Mouse (Mus musculus) embryonic fibroblast, embryonic 13.5 days (primary cell): Measurements from ENCODE around the gene Dgke. TPM values are rescaled to one million over a fixed set of nuclear protein-coding genes. Genes with fewer than 3 reads are reported as not detected.
"Not testable (repeated sequence)": the region's sequence is repeated elsewhere in the genome, so short reads cannot be mapped to it uniquely, and the experiment has no call there.

ENCODE experiments used
- H3K27ac ChIP-seq: 2 replicates; pipeline ENCODE4 v1.5.1; 2012; ENCODE audit warnings: low read length, control low read depth, inconsistent platforms; ENCODE audit not compliant: insufficient read depth
- H3K4me1 ChIP-seq: 2 replicates; pipeline ENCODE4 v1.6.1; 2011; ENCODE audit warnings: low read length; ENCODE audit not compliant: control insufficient read depth, insufficient read depth
- H3K4me3 ChIP-seq: 2 replicates; pipeline ENCODE4 v1.5.1; 2011; ENCODE audit warnings: mild to moderate bottlenecking, control low read depth, low read length; ENCODE audit not compliant: insufficient read depth
- CTCF ChIP-seq: IDR thresholded peaks from 2 replicates; pipeline ENCODE4 v1.5.1; 2011; ENCODE audit warnings: mild to moderate bottlenecking, control low read depth, low read length, moderate library complexity, borderline replicate concordance; ENCODE audit not compliant: insufficient read depth
- POLR2A ChIP-seq: IDR thresholded peaks from 2 replicates; pipeline ENCODE4 v1.6.1; 2011; ENCODE audit warnings: low read depth, mild to moderate bottlenecking, control low read depth, low read length, moderate library complexity
- polyA plus RNA-seq: library from polyadenylated mRNA; stranded (reverse); fragments of >200 nt; gene quantifications from 2 replicates; pipeline ENCODE4 v1.2.4, GENCODE M21; 2011; ENCODE audit warnings: low read depth; ENCODE audit not compliant: missing spikeins, insufficient read length

Gene Dgke
- polyA plus RNA-seq, result 7.3 and 7.8 TPM in 2 replicates

DNA sequence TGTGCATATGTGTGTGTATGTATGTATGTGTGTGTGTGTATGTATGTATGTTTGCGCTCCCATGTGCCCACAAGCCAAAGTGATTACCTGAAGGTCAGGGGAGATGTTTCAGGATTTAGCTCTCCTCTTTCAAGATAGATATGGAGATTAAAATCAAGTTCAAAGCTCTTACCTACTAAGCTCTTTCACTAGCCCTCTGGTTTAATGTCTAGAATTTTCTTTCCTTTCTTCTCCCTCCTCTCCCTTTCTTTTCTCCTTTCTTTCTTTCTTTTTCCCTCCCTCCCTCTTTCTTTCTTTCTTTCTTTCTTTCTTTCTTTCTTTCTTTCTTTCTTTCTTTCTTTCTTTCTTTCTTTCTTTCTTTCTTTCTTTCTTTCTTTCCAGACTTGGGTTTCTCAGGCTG lies at the start of gene Dgke:
TSS of gene Dgke (minus strand) at position 101 of the 400 bp plus-strand sequence.
- Histone ChIP-seq H3K4me3 (no peak within 1 kb of the TSS), H3K27ac (no peak within 1 kb of the TSS), H3K4me1 (no peaks in the 10 kb centered on the region)
- TF ChIP-seq POLR2A, result no peak
- TF ChIP-seq CTCF, result no peak

DNA sequence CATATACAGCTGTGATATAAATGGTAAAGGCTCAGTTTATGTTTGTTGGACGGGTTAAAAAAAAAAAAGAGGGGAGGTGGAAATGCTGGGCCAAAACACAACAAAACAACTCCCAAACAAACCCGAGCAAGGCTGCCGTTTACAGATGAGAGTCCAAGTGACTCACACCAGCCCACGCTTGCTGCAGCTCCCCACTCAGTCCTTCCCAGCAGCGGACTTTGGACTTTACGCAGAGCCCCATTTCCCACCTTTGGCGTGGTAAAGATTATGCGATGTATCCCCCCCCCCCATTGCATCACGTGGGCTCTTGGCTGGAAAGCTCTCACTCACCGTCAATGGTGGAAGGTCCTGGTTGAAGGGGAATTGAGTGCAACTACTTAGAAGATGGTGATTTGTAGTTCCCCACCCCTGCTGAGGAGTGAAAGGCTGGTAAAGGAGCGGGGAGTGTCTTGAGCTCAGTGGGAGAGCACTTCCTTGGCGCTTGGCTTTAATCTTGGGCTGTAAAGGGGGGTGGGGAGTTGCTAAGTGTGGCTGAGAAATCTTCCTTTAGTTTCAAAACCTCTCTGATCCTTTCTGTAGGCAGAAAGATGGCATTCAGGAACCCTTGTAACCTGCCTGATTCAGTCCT lies 40.6 kb upstream of the Dgke start:
- TF ChIP-seq POLR2A (no peak), CTCF (no peak)
- H3K27ac ChIP-seq, result no peak overlapping the region
- no peak overlapping the region for H3K4me3 ChIP-seq
- H3K4me1 ChIP-seq, result no peaks in the 10 kb centered on the region

DNA sequence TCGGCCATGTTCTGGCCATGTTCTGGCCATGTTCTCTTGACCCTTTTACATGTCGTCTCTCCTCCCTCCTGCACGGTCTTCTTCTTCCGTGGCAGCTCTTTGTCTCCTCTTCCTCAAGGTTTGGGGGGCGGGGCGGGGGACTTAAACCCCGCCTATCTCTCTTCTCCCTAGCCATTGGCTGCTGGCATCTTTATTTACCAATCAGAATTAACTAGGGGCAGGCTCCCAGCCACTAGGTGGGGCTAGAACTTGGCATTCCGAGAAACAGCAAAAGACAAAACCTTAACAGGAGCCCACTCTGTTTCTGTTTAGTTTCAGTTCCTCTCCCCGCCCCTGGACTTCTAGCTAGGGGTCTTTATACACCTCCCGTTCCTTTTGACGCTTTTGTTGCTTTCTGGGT lies 39.2 kb upstream of the Dgke start:
- no peak overlapping the region for H3K4me3 ChIP-seq
- no peaks in the 10 kb centered on the region for H3K4me1 ChIP-seq
- TF ChIP-seq CTCF, result no peak
- TF ChIP-seq POLR2A, result no peak

DNA sequence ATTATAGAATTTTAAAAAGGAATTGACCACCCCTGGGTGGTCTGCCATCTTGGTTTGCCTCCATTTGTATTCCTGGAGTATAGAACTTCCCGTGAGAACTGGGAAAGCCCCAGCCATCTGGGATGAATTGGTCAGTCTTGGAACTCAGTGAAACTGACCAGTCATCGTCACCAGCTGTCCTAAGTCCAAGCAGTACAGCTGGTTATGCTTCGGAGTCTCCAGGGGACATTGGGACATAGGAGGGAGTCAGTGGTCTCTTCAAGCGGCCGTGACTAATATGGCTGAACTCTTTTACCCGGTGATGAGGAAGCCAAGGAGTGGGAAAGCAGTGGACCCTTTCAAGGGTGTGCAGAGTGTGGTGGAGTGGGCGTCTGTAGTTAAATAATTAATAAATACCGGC lies 38.6 kb upstream of the Dgke start:
- Histone ChIP-seq H3K27ac (no peak overlapping the region), H3K4me3 (no peak overlapping the region), H3K4me1 (no peaks in the 10 kb centered on the region)
- TF ChIP-seq POLR2A (no peak), CTCF (no peak)

More for the DNA sequence above, 39.2 kb upstream of the Dgke start:
- no peak overlapping the region for H3K27ac ChIP-seq

DNA sequence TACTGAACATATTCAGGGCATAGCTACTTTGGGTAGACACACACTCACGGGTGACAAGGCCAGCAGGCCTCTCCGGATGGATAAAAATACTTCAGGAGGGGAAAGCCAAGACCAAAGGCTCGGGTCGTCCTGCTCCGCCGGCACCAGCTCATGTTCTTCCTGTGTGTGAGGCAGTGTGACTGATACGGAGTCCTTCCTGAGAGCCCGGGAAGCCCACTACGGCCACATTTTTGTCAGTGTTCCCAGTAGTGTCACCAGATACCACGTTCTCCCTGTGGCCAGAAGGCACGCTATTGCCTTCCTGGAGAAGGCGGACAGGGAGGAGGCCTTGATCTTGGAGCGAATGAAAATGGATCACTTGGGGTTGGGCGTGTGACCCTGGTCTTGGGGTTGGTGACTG lies 36.5 kb upstream of the Dgke start:
- H3K4me1 ChIP-seq, result no peaks in the 10 kb centered on the region
- H3K27ac ChIP-seq, result no peak overlapping the region
- TF ChIP-seq POLR2A (no peak), CTCF (no peak)
- H3K4me3 ChIP-seq, result no peak overlapping the region

DNA sequence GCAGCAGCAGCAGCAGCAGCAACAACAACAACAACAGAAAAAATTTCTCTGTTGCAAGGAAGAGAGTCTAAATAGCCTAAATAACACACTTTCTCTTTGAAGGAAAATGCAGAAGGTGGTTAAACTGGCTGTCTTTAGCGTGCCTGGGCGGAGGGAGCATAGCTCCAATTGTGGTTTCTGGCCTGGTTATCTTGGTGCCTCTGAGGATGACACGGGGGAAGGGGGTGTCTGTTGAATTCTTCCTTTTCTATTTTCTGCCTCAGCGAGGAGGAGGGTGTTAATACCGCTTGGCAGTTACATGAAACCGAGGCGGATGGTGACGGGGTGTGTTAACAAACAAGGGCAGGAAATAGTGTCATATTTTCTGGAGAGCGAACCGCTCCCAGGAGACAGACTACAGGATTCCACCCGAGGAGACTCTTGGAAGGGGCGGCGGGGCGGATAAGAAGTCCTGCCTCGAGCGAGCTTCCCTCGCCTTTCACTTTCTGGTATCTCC lies 34.2 kb upstream of the Dgke start:
- H3K4me1 ChIP-seq, result no peaks in the 10 kb centered on the region
- H3K4me3 ChIP-seq, result peak overlapping the region; percentile 5
- no peak for TF ChIP-seq CTCF
- TF ChIP-seq POLR2A, result no peak
- H3K27ac ChIP-seq, result no peak overlapping the region

DNA sequence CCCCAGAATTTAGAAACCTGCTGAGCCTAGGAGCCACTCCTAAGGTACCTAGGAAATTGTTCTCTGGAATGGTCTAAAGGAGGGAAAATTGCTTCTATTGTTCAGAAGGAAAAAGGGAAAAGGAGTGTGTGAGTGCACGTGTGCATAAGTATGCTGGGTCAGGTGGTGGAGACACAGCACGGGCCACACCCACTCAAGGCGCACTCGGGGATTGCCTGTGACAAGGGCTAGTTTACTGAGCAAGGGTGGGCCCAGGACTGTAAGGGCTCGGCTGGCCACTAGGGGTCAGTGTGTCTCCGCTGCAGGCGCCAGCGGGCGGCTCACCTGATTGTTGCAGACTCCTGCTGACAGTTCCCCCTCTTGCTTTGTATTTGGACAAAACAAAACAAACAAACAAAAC lies 33.8 kb upstream of the Dgke start:
- H3K27ac ChIP-seq, result no peak overlapping the region
- H3K4me1 ChIP-seq, result no peaks in the 10 kb centered on the region
- no peak overlapping the region; the same call in 1 of the 2 replicates for H3K4me3 ChIP-seq
- TF ChIP-seq CTCF (peak; percentile 94), POLR2A (no peak)

DNA sequence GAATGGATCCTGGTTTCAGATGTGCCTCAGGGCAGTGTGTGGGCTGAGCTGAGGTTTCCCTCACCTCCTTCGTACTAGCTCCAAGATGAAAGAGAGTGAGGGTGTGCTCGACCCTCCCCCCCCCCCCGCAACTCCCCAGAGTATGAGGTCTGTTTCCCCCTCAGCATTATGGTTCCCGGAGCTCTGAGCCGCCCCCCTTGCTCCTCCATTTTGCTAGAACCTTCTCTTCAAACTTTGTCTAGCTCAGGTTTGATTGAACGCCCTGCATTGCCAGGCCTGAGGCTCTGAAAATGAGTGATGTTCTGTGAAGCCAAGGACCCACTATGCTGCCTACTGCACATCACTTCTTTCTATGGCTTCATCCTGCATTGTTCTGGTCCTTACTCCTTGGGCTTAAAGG lies 32.3 kb upstream of the Dgke start:
- Histone ChIP-seq H3K4me1 (no peaks in the 10 kb centered on the region), H3K27ac (no peak overlapping the region), H3K4me3 (no peak overlapping the region)
- TF ChIP-seq CTCF, result no peak
- TF ChIP-seq POLR2A, result no peak

DNA sequence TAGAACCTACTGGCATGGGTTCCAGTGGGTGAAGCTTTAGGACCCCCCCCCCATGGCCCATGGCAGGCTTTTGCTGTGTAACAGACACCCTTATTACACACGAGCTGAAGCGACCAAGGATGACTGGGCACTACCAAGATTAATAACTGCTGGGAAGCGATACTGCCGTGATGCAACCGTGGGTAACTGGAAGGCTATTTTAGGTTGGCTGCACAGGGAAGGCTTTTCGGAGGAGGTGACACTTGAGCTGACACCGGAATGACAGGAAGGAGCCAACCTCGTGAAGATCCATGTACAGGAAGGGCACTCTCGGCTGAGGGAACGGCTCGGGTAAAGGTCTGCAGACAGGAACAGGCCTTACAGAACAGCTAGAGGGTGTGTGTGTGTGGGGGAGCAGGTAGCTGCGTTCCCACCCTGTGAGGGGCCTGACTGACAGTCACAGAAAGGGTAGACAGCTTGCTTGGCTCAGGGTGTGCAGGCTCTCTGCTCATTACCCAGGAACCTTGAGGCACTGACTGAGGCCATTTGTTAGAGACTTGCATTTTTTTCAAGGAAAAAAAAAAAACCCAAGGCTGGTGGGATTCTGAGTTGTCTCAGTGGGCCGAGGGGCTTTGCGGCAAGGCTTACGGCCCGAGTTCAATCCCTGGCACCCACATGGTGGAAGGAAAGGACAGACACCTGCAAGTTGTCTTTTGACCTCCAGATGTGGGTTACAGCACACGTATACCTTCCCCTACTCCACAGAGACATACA lies 31.6 kb upstream of the Dgke start:
- no peaks in the 10 kb centered on the region for H3K4me1 ChIP-seq
- no peak overlapping the region for H3K27ac ChIP-seq
- H3K4me3 ChIP-seq, result no peak overlapping the region
- TF ChIP-seq CTCF, result no peak
- no peak for TF ChIP-seq POLR2A

DNA sequence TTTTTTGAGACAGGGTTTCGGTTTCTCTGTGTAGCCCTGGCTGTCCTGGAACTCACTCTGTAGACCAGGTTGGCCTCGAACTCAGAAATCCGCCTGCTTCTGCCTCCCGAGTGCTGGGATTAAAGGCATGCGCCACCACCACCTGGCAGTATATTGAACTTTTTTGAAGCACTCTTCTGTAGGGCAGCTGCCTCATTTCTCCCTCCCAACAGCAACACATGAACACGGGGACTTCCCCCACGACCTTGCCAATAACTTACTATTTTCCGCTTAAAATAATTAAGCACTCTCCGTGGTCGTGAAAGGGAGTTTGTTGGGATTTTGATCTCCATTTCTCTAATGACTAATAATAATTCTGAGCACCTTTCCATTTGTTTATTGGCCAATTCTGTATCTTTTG lies 30.6 kb upstream of the Dgke start:
- H3K4me1 ChIP-seq, H3K4me3 ChIP-seq, H3K27ac ChIP-seq: not testable (repeated sequence)

DNA sequence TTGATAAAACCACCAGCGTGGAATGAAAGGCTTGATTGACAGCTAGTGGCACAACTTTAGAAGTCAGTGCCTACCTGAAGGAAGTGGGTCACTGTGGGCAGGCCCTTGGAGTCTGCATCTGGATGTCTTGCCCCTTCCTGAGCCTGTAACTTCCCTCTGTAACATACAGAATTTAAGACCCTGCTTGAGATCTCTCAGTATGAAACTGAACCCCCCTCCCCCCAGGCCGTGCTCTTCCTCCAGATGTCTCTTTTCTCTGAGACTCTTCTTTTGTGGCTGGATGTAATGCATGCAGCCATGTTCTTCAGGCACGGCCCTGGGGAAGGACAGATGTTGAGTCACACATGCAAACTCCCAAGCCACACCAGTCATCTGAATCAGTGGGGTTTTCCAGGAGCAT lies 28.7 kb upstream of the Dgke start:
- H3K27ac ChIP-seq, result no peak overlapping the region
- H3K4me1 ChIP-seq, result no peaks in the 10 kb centered on the region
- H3K4me3 ChIP-seq, result no peak overlapping the region
- TF ChIP-seq POLR2A (no peak), CTCF (no peak)
